Mouse (Mus musculus) hindbrain, embryonic 13.5 days (tissue): ENCODE data around the gene Epm2aip1. TPM values are rescaled to one million over a fixed set of nuclear protein-coding genes. Genes with fewer than 3 reads are reported as not detected.

Source experiments
- ATAC-seq: fragments of 200-750 bp; cut with Nextera tagmentation; 2 replicates; pipeline ENCODE4 v1.8.0; 2017; ENCODE audit warnings: moderate TSS enrichment; ENCODE audit not compliant: low FRiP score
- H3K27ac ChIP-seq: fragments of 300-500 bp; sonication (generic); 2 replicates; pipeline ENCODE4 v1.5.1; 2015; ENCODE audit warnings: inconsistent platforms, mild to moderate bottlenecking, moderate library complexity
- H3K27me3 ChIP-seq: fragments of 300-500 bp; sonication (generic); 2 replicates; pipeline ENCODE4 v1.6.1; 2015; ENCODE audit warnings: mild to moderate bottlenecking, inconsistent platforms
- H3K36me3 ChIP-seq: fragments of 300-500 bp; sonication (generic); 2 replicates; pipeline ENCODE4 v1.6.1; 2015; ENCODE audit warnings: mild to moderate bottlenecking, inconsistent platforms
- H3K4me1 ChIP-seq: fragments of 300-500 bp; sonication (generic); replicated peaks from 2 replicates; pipeline ENCODE4 v1.6.1; 2015; ENCODE audit warnings: inconsistent platforms
- H3K4me2 ChIP-seq: fragments of 300-500 bp; sonication (generic); 2 replicates; pipeline ENCODE4 v1.6.1; 2015; ENCODE audit warnings: inconsistent platforms, mild to moderate bottlenecking, moderate library complexity
- H3K4me3 ChIP-seq: fragments of 300-500 bp; sonication (generic); 2 replicates; pipeline ENCODE4 v1.5.1; 2015; ENCODE audit warnings: mild to moderate bottlenecking, inconsistent platforms
- H3K9ac ChIP-seq: fragments of 300-500 bp; sonication (generic); 2 replicates; pipeline ENCODE4 v1.6.1; 2015; ENCODE audit warnings: mild to moderate bottlenecking, inconsistent platforms
- H3K9me3 ChIP-seq: fragments of 300-500 bp; sonication (generic); 2 replicates; pipeline ENCODE4 v1.6.1; 2016; ENCODE audit warnings: inconsistent platforms
- WGBS: fragments of 180-500 bp; shearing (Covaris S2); methylation state at CpG from one replicate; pipeline ENCODE4 v1.1.7; 2015; 5-methylcytosine and 5-hydroxymethylcytosine counted together
- polyA plus RNA-seq: library from polyadenylated mRNA; unstranded; fragments of >200 nt; fragmentation: Nextera tagmentation; extraction: Ambion mirVana; gene quantifications from 2 replicates; pipeline ENCODE4 v1.2.1, GENCODE M21; 2015

Gene Epm2aip1
- polyA plus RNA-seq, 1 experiment from 2014 or later, result 46.2 TPM

DNA sequence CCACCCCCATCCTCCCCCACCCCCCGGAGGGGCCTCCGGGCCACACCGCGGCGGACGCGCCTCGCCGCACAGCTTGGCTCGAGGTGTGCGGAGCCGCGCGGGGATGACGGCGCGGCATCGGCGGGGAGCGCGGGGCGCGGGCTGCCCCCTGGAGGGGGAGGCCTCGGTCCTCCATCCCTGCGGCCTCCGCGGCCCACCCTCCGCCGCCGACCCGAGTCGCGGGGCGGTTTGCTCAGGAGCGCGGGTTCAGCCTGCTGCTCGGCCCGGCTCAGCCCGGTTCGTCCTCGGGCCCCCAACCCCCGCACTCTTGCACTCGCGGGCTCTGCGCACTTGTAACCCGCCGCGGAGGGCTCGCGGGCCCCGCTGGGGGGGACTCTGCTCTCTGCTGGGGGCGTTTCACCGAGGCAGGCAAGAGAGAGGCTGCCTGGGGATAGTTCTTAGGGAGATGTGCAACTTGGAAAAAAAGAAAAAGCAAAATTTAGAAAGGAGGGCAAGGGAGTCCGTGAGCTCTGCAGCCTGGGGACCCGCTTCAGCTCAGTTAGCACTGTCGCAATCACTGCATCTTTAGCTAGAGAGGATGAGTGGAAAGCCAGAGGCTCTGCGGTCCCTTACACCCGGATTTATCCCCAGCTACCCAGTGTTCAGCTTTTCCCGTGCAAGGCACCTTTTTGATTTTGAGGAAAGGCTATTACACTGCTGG lies 40.9 kb downstream of the Epm2aip1 start:
- Histone ChIP-seq H3K36me3 (no peaks in the 10 kb centered on the region), H3K27ac (no peak overlapping the region), H3K4me2 (peak overlapping the region; percentile 90), H3K9ac (peak overlapping the region; percentile 73), H3K9me3 (0 out of 2 replicates have a peak, but pooled peaks cover 4% of the 10 kb centered on the region), H3K4me3 (peak overlapping the region; percentile 61), H3K4me1 (peaks cover 23% of the 10 kb centered on the region), H3K27me3 (peaks cover 62% of the 10 kb centered on the region)
- WGBS, result under 1% methylated on average over 44 of the region's 59 CpGs
- ATAC-seq, result peak; percentile 61

GRCm38 (mm10) chr9:111313299-111313698 lies 41.6 kb downstream of the Epm2aip1 start:
- peaks cover 62% of the 10 kb centered on the region for H3K27me3 ChIP-seq
- ATAC-seq, result no peak
- no peak overlapping the region for H3K27ac ChIP-seq
- 0 out of 2 replicates have a peak overlapping the region, but pooled peaks have one; percentile 2 for H3K4me3 ChIP-seq
- no peak overlapping the region for H3K9ac ChIP-seq
- 13% methylated on average over 6 of the region's 6 CpGs for WGBS
- 0 out of 2 replicates have a peak, but pooled peaks cover 4% of the 10 kb centered on the region for H3K9me3 ChIP-seq
- H3K4me1 ChIP-seq, result peaks cover 23% of the 10 kb centered on the region
- no peaks in the 10 kb centered on the region for H3K36me3 ChIP-seq
- H3K4me2 ChIP-seq, result peak overlapping the region; percentile 90

GRCm38 (mm10) chr9:111313793-111314192 lies 42.1 kb downstream of the Epm2aip1 start:
- no peak overlapping the region for H3K4me2 ChIP-seq
- no peaks in the 10 kb centered on the region for H3K36me3 ChIP-seq
- no peak for ATAC-seq
- WGBS, result 22% methylated on average over 5 of the region's 5 CpGs
- H3K9me3 ChIP-seq, result 0 out of 2 replicates have a peak, but pooled peaks cover 4% of the 10 kb centered on the region
- peaks cover 23% of the 10 kb centered on the region for H3K4me1 ChIP-seq
- H3K9ac ChIP-seq, result no peak overlapping the region
- no peak overlapping the region for H3K27ac ChIP-seq
- peaks cover 59% of the 10 kb centered on the region for H3K27me3 ChIP-seq
- H3K4me3 ChIP-seq, result no peak overlapping the region

GRCm38 (mm10) chr9:111314219-111314618 lies 42.5 kb downstream of the Epm2aip1 start:
- WGBS, result 35% methylated on average over 5 of the region's 5 CpGs
- Histone ChIP-seq H3K4me2 (no peak overlapping the region), H3K27me3 (peaks cover 55% of the 10 kb centered on the region), H3K36me3 (no peaks in the 10 kb centered on the region), H3K9me3 (0 out of 2 replicates have a peak, but pooled peaks cover 4% of the 10 kb centered on the region), H3K9ac (no peak overlapping the region), H3K27ac (no peak overlapping the region), H3K4me3 (no peak overlapping the region), H3K4me1 (peaks cover 23% of the 10 kb centered on the region)
- ATAC-seq, result no peak

DNA sequence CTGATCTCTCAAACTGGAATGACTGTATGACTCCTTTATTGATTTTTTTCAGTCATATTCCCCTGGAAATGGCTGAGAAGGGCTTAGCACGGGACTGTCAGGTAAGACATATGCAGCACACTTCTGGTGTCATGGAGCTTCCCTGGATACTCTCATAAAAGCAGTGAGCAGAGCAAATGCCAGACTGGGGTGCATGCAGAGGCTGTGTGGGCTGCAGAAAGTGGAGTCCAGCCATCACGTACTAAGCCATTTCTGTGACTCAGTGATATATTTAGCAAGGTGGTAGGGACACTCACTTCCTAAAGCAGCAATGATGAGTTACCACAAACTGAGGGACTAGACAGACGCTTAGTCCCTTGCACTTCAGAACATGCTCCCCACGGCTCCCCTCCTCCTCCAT lies 49.2 kb downstream of the Epm2aip1 start:
- Histone ChIP-seq H3K4me3 (no peak overlapping the region), H3K9ac (no peak overlapping the region), H3K4me1 (no peaks in the 10 kb centered on the region), H3K9me3 (no peaks in the 10 kb centered on the region), H3K4me2 (no peak overlapping the region), H3K27ac (no peak overlapping the region), H3K27me3 (no peaks in the 10 kb centered on the region), H3K36me3 (no peaks in the 10 kb centered on the region)
- 80% methylated on average over 4 of the region's 4 CpGs for WGBS
- ATAC-seq, result no peak

GRCm38 (mm10) chr9:111324881-111325280 lies 53.2 kb downstream of the Epm2aip1 start:
- Histone ChIP-seq H3K4me3 (no peak overlapping the region), H3K4me2 (no peak overlapping the region), H3K36me3 (no peaks in the 10 kb centered on the region), H3K27me3 (no peaks in the 10 kb centered on the region), H3K9ac (no peak overlapping the region), H3K9me3 (no peaks in the 10 kb centered on the region), H3K4me1 (no peaks in the 10 kb centered on the region), H3K27ac (no peak overlapping the region)
- WGBS, result 85% methylated on average over 2 of the region's 2 CpGs
- ATAC-seq, result no peak

Other genes starting within 250 kb of the Epm2aip1 start
- 0.91 and 1.3 TPM in 2 replicates for gene Ccrl2, start 214.4 kb upstream of the Epm2aip1 start, polyA plus RNA-seq
- 42.3 and 45.9 TPM in 2 replicates for gene Lrrfip2, start 154.3 kb upstream of the Epm2aip1 start, polyA plus RNA-seq
- 29.9 and 31.3 TPM in 2 replicates for gene Mlh1, start 138 bp upstream of the Epm2aip1 start, polyA plus RNA-seq
- 4.3 TPM in 2 replicates for gene Trank1, start 39.8 kb downstream of the Epm2aip1 start, polyA plus RNA-seq
- gene Dclk3, start 167.2 kb downstream of the Epm2aip1 start, polyA plus RNA-seq, result 4.4 and 4.9 TPM in 2 replicates